Mouse (Mus musculus) megakaryocyte progenitor cell, adult 5-6 weeks (primary cell): ENCODE data around the gene Car9. TPM values are rescaled to one million over a fixed set of nuclear protein-coding genes. Genes with fewer than 3 reads are reported as not detected.

Source experiments
- ATAC-seq: replicated peaks from 2 replicates; pipeline ENCODE4 v1.8.0; 2016; ENCODE audit warnings: mild to moderate bottlenecking, moderate TSS enrichment, inconsistent platforms; ENCODE audit not compliant: poor library complexity
- total RNA-seq, 2 experiments: library from RNA; stranded (forward) in 1 of 2; stranded (reverse) in 1 of 2; fragments of 157-497, 149-512 nt in 1 of 2; fragments of 200-1000 nt in 1 of 2; gene quantifications; 2 replicates each; pipeline versions ENCODE4 v1.2.3 to v1.2.4; 2015 to 2017

Gene Car9
- total RNA-seq, 2 experiments from 2014 or later: 4.0 to 15.0 TPM

- ATAC-seq: peak; percentile 72
These were observed 13.4 kb upstream of the Car9 start for GRCm38 (mm10) chr4:43493186-43493845.

GRCm38 (mm10) chr4:43493846-43494240, 12.9 kb upstream of the Car9 start:
- ATAC-seq: no peak

- ATAC-seq: no peak
These were observed 10.2 kb upstream of the Car9 start for GRCm38 (mm10) chr4:43496587-43496986.

GRCm38 (mm10) chr4:43497405-43497804, 9.4 kb upstream of the Car9 start:
- no peak for ATAC-seq

GRCm38 (mm10) chr4:43497946-43498345, 8.8 kb upstream of the Car9 start:
- no peak for ATAC-seq

- ATAC-seq: peak; percentile 57
These were observed 7.8 kb upstream of the Car9 start for GRCm38 (mm10) chr4:43498983-43499382.

GRCm38 (mm10) chr4:43499407-43500333, 7.1 kb upstream of the Car9 start, which contains the start of gene Arhgef39:
Gene Arhgef39 (minus strand): TSS chr4:43499695.
- peak; percentile 73 for ATAC-seq

- ATAC-seq: no peak
These were observed 3.7 kb upstream of the Car9 start for GRCm38 (mm10) chr4:43503041-43503440.

- no peak for ATAC-seq
These were observed 3.3 kb upstream of the Car9 start for GRCm38 (mm10) chr4:43503506-43503905.

GRCm38 (mm10) chr4:43504269-43504668, 2.5 kb upstream of the Car9 start:
- peak; percentile 27; the same call in 1 of the 2 replicates for ATAC-seq

- no peak for ATAC-seq
These were observed 692 bp upstream of the Car9 start for GRCm38 (mm10) chr4:43506074-43506473.

GRCm38 (mm10) chr4:43507938-43508665, 1.3 kb downstream of the Car9 start:
- peak; percentile 32 for ATAC-seq

- ATAC-seq: peak; percentile 94
These were observed 1.9 kb downstream of the Car9 start for GRCm38 (mm10) chr4:43508666-43508997.

- ATAC-seq: peak; percentile 12
These were observed 2.3 kb downstream of the Car9 start for GRCm38 (mm10) chr4:43509109-43509508.

- no peak for ATAC-seq
These were observed 5.1 kb downstream of the Car9 start for GRCm38 (mm10) chr4:43511675-43512454.

GRCm38 (mm10) chr4:43512653-43513052, 5.9 kb downstream of the Car9 start:
- no peak for ATAC-seq

GRCm38 (mm10) chr4:43513300-43513699, 6.5 kb downstream of the Car9 start:
- ATAC-seq: no peak

GRCm38 (mm10) chr4:43513791-43514190, 7.0 kb downstream of the Car9 start:
- ATAC-seq: no peak

- ATAC-seq: peak; percentile 51
These were observed 9.3 kb downstream of the Car9 start for GRCm38 (mm10) chr4:43515764-43516708.
